Mouse (Mus musculus) lung, postnatal 0 days (tissue): ENCODE data around the gene Hoxb4.

Source experiments
- CTCF ChIP-seq: IDR thresholded peaks from 2 replicates; pipeline ENCODE4 v1.5.1; 2016; ENCODE audit warnings: antibody characterized with exemption, mild to moderate bottlenecking
- EP300 ChIP-seq: IDR thresholded peaks from 2 replicates; pipeline ENCODE4 v1.6.1; 2016; ENCODE audit warnings: antibody characterized with exemption, mild to moderate bottlenecking, control low read depth

- TF ChIP-seq CTCF (no peak), EP300 (no peak)
These were observed 15.5 kb upstream of the Hoxb4 start for GRCm38 (mm10) chr11:96302381-96303150.
